Mouse (Mus musculus): ENCODE measurements at regions not wholly inside any gene's neighbourhood (a gene's known extent, or its start where the extent isn't known, plus 50 kb on each side); places are given as distances from the start of the nearest gene placed in this dataset.

DNA sequence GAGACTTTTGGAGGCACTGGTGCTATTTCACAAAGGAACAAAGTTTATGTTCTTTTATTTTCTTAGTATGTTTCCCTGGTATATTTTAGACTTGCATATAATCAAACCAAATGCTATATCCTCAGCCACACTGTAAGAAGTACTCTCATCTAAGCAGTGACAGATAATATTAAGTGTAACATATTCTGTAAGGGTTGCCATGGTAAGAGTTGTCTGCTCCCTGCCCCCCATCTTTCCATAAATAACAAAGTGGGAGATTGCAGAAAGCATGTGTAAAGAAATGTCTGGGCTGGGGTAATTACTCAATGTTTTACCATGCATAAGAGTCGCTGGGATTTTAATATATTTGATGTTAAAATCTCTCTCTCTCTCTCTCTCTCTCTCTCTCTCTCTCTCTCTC is 473.5 kb upstream of the Lcorl start:
- Histone ChIP-seq H3K4me1 (ENCODE audit: insufficient read depth, low read length) (no peaks in the 10 kb centered on the region), H3K9ac (replicated peaks; ENCODE audit: low read length) (no peak overlapping the region), H3K9me3 (ENCODE audit: low read length) (no peaks in the 10 kb centered on the region), H3K4me3 (ENCODE audit: low read length) (no peak overlapping the region), H3K27me3 (ENCODE audit: insufficient read depth, low read length) (no peaks in the 10 kb centered on the region), H3K4me2 (ENCODE audit: low read depth, low read length) (no peak overlapping the region), H3K36me3 (ENCODE audit: insufficient read depth, low read length) (no peaks in the 10 kb centered on the region), H3K27ac (no peak overlapping the region)
- ATAC-seq: no peak
- TF ChIP-seq CTCF (IDR thresholded peaks at IDR 0.05; ENCODE audit: low read depth): no peak
- 52% methylated on average over 1 of the region's 1 CpGs for WGBS
- DNase-seq (ENCODE audit: low spot score): no peak

All from hindbrain, postnatal 0 days (tissue).